Mouse (Mus musculus) left cerebral cortex, postnatal 36 days (tissue): Measurements from ENCODE around the gene Glis1. TPM values are rescaled to one million over a fixed set of nuclear protein-coding genes. Genes with fewer than 3 reads are reported as not detected.

Experiments
- DNase-seq, 2 experiments: peaks; one replicate each; pipeline ENCODE4 v3.0.0; 2021 to 2022; ENCODE audit warnings: low spot score in 2 of 2, mixed read lengths in 1 of 2
- intact Hi-C: fragments of 180-260 bp; cut with DNase I; formaldehyde crosslinking; loops from one replicate; pipeline ENCODE4 v1.15.1; 2025
- total RNA-seq, 2 experiments: library from RNA; stranded (reverse); gene quantifications; 2 replicates each; pipeline ENCODE4 v1.2.3; 2021

Gene Glis1
- 1 to 10 TPM; 1.1 to 1.7 TPM for total RNA-seq

- intact Hi-C loops, result no loop called here
- peak; percentile 57 to 64 for DNase-seq
Observed at GRCm38 (mm10) chr4:107434356-107435237, at the start of gene Glis1. Gene Glis1 (plus strand): TSS chr4:107434591.

- no peak for DNase-seq
- intact Hi-C loops, result no loop called here
Observed at GRCm38 (mm10) chr4:107387038-107387437, 47.4 kb upstream of the Glis1 start.

GRCm38 (mm10) chr4:107387465-107387864, 46.9 kb upstream of the Glis1 start:
- no peak for DNase-seq
- intact Hi-C loops, result no loop called here

- DNase-seq, result no peak
Observed at GRCm38 (mm10) chr4:107388291-107388690, 46.1 kb upstream of the Glis1 start.

GRCm38 (mm10) chr4:107389345-107389744, 45.0 kb upstream of the Glis1 start:
- intact Hi-C loops, result no loop called here
- no peak for DNase-seq

More at GRCm38 (mm10) chr4:107388291-107388690, 46.1 kb upstream of the Glis1 start:
- intact Hi-C loops, result no loop called here

GRCm38 (mm10) chr4:107393771-107394170, 40.6 kb upstream of the Glis1 start:
- DNase-seq, result no peak

GRCm38 (mm10) chr4:107420202-107420601, 14.2 kb upstream of the Glis1 start:
- DNase-seq, result no peak
- intact Hi-C loops, result loop anchor here (5.0 kb wide), 1 partner anchor 232 kb away; no protein-coding TSS in a partner anchor

More at GRCm38 (mm10) chr4:107393771-107394170, 40.6 kb upstream of the Glis1 start:
- intact Hi-C loops, result no loop called here

GRCm38 (mm10) chr4:107421711-107422110, 12.7 kb upstream of the Glis1 start:
- intact Hi-C loops, result loop anchor here (5.0 kb wide), 1 partner anchor 231 kb away; no protein-coding TSS in a partner anchor
- DNase-seq, result no peak

- intact Hi-C loops, result loop anchor here (5.0 kb wide), 1 partner anchor 230 kb away; no protein-coding TSS in a partner anchor
- peak in 1 of 2 experiments; percentile 15 for DNase-seq
Observed at GRCm38 (mm10) chr4:107422176-107422575, 12.2 kb upstream of the Glis1 start.

- no peak for DNase-seq
- intact Hi-C loops, result no loop called here
Observed at GRCm38 (mm10) chr4:107425616-107426015, 8.8 kb upstream of the Glis1 start.

GRCm38 (mm10) chr4:107426631-107427030, 7.8 kb upstream of the Glis1 start:
- DNase-seq, result peak; percentile 22 to 35
- intact Hi-C loops, result no loop called here

GRCm38 (mm10) chr4:107432717-107433116, 1.7 kb upstream of the Glis1 start:
- intact Hi-C loops, result no loop called here
- DNase-seq, result peak; percentile 36 to 43

- intact Hi-C loops, result no loop called here
- DNase-seq, result no peak
Observed at GRCm38 (mm10) chr4:107433998-107434355, 414 bp upstream of the Glis1 start.

GRCm38 (mm10) chr4:107435238-107435946, 1.0 kb downstream of the Glis1 start:
- intact Hi-C loops, result no loop called here

GRCm38 (mm10) chr4:107436476-107436875, 2.1 kb downstream of the Glis1 start:
- intact Hi-C loops, result no loop called here
- no peak for DNase-seq

More at GRCm38 (mm10) chr4:107435238-107435946, 1.0 kb downstream of the Glis1 start:
- DNase-seq, result no peak

- intact Hi-C loops, result no loop called here
Observed at GRCm38 (mm10) chr4:107438741-107439140, 4.3 kb downstream of the Glis1 start.

GRCm38 (mm10) chr4:107440306-107440705, 5.9 kb downstream of the Glis1 start:
- DNase-seq, result no peak
- intact Hi-C loops, result no loop called here

More at GRCm38 (mm10) chr4:107438741-107439140, 4.3 kb downstream of the Glis1 start:
- DNase-seq, result no peak

GRCm38 (mm10) chr4:107442288-107442687, 7.9 kb downstream of the Glis1 start:
- intact Hi-C loops, result no loop called here
- no peak for DNase-seq

- intact Hi-C loops, result no loop called here
- DNase-seq, result no peak
Observed at GRCm38 (mm10) chr4:107442891-107443483, 8.6 kb downstream of the Glis1 start.

- DNase-seq, result no peak
- intact Hi-C loops, result no loop called here
Observed at GRCm38 (mm10) chr4:107443621-107444020, 9.2 kb downstream of the Glis1 start.
